Mouse (Mus musculus): ENCODE measurements at regions not wholly inside any gene's neighbourhood (a gene's known extent, or its start where the extent isn't known, plus 50 kb on each side); places are given as distances from the start of the nearest gene placed in this dataset.

DNA sequence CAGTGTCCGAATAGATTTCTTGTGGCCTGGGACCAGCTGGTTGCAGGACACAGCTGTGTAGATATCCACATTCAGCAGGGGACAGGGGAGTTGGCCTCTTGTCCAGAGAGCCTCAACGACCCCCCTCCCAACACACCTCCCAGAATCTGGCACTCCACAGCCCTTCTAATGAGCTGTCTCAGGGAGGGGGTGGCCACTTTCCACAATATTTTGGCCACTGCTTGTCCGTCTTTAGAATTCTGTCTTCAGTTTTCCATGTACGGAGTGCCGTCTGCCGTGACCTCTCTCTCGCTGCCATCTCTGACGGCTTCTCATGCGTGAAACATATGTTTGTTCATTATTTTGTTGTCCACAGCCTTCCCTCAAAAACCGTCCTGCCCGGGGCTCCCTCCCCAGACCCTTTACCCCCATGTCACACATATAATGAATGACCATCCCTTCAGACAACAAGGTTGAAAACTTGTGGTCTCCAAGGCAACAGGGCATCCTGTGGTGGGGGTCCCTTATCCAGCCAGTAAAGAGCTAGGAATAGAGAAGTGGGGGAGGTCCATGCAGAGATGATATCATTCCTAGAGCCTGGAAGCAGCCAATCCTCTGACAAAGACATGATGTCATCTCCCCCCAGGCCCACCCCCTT is 200.3 kb downstream of the Sox9 start:
- no peak for DNase-seq (ENCODE audit: low spot score)

DNA sequence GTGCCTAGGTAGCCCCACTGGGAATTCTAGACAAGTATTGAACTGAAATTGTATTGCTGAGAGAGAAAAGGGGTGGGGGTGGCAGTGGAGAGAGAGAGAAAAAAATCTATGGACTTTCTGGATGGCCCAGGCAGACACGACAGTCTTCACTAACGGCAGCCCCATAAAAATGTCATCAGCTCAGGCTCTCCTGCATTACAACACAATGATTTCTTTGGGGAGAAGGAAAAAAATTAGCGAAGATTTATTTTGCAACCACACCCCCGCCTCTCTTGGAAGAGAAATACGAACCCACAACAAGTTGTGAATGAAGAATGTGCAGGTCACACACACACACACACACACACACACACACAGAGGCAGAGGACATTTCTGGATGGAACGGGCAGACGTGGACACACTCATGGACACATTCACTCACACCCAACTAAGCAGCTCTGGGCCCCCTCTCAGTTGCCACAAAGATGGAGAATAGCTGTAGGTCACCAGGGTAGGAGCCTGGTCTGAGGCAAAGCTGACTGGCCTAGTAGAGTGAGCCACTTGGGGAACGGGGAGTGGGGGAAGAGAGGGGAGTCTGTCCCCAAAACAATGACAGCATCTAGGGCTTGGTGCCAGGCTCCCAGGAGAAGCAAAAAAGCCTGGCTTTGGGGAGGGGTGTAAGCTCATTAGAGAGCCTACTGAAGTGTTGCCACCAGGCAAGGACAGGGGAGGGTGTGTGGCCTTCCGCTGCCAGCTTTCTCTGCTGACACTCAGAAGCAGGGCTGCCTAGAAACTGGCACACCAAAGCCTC is 201.0 kb downstream of the Sox9 start:
- no peak for DNase-seq (ENCODE audit: low spot score)

DNA sequence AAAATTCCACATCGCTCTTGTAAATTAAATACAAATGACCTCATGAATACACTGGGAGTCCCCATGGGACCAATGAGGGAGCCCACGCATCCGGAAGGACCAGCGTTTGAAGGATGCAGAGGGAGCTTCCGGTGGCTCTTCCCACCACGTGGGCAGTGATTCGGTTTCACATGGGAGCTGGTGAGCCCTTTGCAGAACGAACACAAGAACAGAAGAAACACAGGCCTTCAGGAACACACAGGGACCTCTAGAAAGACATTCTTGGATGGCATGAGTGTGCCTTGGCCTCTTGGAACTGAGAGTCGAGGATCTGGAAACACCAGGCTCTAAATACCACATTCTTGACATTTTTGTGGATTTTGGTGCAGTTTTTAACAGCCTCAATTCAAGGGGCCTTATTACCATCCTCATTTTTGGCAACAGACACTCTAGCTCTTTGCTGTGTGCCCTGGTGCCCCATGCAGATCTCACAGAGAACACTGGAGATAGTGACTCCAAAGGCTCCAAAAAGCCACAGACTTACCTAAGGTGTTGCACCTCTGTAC is 204.1 kb downstream of the Sox9 start:
- DNase-seq (ENCODE audit: low spot score), result no peak

DNA sequence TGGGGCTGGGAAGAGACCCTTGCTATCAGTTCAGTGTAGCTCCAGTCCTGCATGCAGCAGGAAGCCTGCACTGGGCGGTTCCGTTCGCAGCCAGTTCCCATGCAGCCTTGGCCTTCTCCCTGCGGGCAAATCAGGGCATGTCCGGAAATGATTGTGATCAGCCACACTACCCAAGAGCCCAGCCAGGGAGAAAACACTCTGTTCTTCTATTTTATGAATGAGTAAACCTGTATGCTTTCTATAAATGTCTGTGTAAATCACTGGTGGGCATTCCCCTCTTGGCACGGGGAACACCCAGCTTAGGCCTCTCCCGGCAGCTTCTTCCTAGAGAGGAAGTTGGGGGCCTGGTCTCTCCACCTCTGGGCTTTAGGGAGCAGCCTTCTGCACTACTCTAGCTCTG is 205.8 kb downstream of the Sox9 start:
- no peak for DNase-seq (ENCODE audit: low spot score)

DNA sequence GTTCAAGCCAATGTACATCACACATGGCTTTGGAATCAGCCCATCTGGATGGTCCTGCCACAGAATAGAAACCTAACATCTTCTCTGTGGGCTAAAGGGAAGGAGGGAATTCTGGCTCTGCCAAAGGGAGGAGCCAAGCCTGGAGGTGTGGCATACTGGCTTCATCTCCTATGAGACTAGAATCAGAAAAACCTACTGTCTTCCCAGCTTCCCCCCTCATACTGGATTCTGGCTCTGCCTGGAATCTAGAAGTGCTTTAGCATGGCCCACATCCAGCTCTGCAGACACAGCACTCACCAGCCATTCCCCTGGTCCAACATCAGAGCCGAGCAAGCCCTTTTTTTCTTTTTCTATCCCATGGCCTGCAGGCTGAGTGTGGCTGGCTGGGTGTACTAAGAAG is 206.9 kb downstream of the Sox9 start:
- DNase-seq (ENCODE audit: low spot score), result no peak

DNA sequence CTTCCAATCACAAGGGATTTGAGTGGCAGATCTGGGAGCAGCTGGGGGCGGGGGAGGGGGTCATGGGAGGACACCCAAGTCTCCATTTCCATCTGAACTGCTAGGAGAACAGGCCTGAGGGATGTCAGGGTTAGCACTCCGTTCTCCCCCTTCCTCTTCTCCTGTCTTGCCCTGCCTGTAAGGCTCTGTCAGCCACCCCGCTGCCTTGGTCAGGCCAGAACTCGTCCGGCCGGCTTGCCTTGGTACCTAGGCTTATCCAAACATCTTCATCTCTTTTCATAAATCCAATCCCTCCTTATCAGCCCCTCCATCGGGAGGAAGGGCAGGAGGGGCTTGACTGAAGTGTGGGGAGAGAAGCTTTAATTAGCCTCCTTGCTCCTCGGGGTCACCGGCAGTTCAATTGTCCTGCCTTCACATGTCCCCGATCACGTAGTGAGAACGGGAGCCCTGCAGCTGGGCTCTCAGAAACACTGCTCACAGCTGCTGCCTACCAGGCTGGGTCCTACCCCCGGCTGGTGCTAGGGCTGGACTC is 208.0 kb downstream of the Sox9 start:
- DNase-seq (ENCODE audit: low spot score), result no peak

DNA sequence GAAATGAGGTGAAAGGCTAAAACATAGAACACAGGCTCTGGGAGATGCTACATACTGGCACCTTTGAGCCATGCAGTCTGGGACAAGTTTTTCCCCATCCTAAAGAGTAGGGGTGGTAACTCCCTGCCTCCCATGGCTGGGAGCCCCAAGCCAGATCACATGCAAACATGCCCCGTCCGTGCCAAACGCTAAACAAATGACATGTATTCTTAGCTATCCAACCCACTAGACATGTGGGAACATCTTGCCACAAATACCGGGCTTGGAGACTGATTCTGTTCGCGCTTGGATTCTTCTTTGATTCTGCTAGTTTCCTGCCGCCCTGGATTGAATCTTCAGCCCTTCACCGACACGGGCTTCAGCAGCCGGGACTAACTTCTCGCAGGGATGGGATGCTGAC is 208.7 kb downstream of the Sox9 start:
- DNase-seq (ENCODE audit: low spot score), result no peak

DNA sequence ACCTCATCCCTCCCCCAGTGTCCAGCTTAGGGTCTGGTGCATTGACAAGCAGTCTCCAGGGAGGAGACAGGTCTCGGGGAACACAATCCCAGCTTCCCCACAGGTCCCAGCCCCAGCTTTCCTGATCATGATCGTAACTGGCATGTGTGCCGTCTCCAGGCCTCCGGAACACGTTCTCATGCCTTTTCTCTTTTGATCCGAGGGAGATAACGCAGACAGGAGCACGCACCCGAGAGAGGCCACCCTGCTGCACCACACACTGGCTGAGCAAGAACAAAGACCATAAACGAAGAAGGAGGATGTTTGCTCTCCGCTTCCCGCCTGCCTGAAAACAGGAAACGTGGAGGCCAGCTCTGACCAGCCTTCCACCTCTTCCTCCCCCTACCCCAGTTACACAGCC is 209.8 kb downstream of the Sox9 start:
- DNase-seq (ENCODE audit: low spot score), result no peak

DNA sequence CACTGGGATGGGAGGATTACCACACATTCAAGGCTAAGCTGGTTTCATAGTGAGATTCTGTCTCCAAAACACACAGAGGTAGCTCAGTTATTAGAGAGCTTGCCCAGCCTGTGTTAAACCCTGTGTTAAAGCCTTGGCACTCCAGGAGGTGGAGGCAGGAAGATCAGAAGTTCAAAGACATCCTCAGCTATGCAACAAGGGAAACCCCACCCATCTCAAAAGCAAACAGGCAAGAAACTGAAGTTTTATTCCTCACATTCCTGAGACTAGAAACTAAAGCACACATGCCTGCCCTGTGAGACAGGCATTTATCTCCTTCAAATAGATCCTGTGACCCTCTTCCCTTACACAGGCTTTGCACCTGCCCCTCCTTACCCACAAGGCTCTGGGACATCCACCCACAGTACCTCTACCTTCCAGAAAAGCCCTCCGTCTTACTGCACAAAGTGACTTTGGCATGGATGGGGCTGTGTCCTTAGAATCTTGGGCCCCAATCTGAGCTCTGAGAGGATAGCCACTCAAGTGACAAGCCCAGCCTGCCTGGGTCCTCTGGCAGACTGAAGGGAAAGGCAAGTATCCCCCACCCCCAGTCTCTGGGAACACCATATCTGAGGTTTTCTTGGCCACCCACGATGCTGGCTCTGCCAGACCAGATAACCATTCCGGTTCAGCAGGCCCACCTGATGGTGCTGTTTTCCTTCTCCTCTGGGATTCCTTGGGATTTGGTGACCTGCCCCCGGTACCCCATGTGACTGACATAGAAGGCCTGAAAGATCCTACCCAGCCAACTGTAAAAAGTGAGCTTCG is 217.0 kb downstream of the Sox9 start:
- no peak for DNase-seq (ENCODE audit: low spot score)

DNA sequence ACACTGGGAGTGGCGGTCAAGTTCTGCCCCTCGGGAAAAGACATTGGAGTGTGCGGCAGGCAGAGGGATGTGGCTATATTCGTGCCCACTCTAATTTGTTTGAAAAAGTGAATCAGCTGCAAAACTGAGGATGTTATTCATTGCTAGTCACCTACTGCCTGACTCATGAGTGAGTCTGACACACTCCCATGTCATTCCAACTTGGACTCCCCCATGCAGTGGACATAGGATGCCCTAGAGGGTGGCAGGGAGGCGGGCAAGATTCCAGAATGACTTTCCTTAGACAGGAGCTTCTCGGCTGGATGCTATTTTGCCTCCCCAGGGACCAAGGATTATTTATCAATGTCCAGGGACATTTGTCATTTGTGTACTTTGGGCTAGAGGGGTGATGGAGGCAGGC is 219.0 kb downstream of the Sox9 start:
- DNase-seq (ENCODE audit: low spot score), result no peak

DNA sequence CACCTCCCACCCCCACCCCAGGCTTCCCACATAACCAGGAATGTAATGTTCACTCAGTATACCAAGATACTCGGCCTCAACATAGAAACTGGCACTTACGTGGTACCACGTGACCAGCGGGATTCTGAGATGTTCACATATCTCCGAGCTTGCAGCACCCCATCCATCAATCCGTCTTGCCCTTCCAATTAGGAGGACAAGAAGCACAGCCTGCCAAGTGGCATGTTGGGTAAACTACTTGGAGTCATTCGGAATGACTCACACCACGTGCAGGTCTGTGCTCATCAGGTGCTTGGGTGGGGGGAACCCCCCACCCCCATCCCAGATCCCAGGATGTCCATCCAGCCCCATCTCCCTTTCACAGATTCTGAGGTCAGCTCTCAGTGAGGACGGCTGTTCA is 223.9 kb downstream of the Sox9 start:
- no peak for DNase-seq (ENCODE audit: low spot score)

DNA sequence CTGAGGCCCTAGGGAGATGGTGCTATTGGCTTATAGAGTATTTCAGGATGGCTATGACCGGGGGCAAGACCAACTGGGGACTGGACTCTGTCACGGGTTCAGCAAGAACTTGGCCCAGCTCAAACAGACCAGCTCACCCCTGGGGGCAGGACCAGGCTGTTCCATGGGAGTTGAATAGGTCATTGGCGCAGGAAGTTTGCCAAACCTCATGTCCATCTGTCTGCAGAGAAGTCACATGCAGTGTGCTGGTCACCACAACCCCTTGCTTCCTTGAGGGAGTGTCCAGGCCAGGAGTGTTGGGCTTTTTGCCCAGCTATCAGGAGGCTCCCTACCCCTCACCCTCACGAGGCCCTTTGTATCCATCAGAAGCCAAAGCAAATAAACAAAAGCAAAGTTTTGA is 226.5 kb downstream of the Sox9 start:
- no peak for DNase-seq (ENCODE audit: low spot score)

DNA sequence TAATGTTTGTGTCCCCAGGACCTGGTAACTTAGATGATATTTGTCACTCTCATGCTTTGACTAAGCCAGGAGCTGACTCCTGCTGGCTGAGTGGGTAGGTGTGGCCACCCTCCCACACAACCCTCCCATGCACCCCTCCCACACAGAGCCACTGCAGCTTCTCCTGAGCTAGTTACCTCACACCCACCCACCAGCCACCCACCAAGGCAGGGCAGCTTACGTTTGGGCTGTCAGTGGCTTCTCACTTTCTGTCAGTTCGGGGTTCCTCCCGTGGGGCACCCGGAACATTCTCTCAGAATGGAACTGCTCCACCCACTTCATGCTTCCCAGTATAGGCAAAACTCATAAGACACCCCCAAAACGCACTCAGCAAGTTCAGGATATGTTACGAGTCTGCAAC is 227.4 kb downstream of the Sox9 start:
- DNase-seq (ENCODE audit: low spot score), result no peak

DNA sequence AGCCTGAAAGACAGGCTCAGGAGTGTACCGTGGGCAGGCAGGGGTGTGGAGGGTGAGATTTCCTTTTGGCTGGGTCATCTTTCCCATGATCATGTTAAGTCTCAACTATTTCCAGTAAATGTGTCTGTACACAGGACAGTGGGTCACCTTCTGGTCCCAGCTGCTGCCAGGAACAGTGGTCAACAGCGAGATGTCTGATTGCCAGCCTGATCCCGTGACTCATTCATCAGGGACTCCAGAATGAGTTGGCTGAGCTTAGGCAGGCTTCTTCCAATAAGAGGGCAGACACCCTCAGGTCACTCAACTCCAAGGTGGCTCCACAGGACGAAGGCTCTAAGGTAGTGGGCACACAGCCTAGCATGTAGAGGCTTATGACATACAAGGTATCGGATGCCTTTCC is 228.9 kb downstream of the Sox9 start:
- no peak for DNase-seq (ENCODE audit: low spot score)

DNA sequence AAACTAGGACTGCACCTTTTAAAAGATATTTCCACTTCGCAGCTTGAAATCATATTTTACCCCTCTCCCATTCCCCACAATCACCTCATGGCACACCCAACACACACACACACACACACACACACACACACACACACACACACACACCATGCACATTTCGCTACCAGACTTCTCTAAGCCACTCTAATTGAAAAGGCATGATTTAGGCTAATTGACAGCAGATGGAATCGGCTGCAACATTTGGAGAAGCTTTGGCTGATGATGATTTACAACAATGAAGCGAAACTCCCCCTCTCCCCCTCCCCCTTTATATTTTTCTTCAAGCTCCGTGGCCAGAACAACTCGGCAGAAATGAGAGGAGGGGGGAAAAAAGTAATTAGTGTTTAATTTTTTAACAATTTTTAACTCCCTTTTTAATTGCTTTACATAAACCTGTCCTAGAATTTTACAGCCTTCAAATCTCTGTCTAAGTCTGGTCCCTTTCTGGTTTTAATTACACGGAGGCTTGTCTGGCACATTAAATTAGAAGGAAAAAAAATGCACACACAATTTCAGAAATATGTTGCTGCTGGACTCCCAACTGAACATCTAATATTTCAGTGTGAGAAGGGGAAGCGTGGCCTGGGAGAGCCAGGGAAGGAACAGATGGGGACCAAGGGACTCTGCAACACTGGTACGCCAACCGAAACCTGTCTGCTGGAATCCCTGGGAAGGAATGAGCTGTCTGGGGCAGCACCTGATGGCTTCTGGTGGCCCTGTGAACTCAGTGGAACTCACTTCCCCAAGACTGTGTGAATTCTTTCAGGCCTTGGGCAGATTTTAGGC is 232.4 kb downstream of the Sox9 start:
- DNase-seq (ENCODE audit: low spot score), result no peak

DNA sequence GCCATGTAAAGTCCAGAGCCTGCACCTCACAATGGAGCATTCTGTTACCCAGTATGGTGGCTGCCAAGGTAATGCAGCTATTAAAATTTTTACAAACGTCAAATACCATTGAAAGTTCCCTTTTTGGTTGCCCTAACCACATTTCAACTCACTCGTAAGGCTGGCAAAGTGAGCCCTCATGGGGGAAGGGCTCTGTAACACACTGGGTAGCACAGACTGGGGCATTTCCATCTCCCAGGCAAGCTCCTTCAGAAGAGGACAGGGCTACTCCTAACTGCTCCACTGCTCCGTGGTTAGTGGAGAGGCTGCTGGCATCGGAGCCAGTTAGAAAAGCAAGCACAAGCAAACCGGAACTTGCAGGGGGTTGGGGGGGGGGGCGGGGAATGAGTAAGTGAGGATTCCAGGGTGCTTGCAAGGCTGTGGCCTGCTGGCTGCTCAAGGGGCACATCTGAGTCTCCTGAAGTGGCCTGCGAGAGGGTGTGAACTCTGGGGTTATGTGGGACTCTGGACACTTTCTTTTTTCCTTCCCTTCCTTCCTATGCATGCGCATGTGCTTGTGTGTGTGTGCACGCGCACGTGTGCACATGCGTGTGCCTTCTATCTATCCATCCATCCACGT is 233.8 kb downstream of the Sox9 start:
- DNase-seq (ENCODE audit: low spot score), result no peak

DNA sequence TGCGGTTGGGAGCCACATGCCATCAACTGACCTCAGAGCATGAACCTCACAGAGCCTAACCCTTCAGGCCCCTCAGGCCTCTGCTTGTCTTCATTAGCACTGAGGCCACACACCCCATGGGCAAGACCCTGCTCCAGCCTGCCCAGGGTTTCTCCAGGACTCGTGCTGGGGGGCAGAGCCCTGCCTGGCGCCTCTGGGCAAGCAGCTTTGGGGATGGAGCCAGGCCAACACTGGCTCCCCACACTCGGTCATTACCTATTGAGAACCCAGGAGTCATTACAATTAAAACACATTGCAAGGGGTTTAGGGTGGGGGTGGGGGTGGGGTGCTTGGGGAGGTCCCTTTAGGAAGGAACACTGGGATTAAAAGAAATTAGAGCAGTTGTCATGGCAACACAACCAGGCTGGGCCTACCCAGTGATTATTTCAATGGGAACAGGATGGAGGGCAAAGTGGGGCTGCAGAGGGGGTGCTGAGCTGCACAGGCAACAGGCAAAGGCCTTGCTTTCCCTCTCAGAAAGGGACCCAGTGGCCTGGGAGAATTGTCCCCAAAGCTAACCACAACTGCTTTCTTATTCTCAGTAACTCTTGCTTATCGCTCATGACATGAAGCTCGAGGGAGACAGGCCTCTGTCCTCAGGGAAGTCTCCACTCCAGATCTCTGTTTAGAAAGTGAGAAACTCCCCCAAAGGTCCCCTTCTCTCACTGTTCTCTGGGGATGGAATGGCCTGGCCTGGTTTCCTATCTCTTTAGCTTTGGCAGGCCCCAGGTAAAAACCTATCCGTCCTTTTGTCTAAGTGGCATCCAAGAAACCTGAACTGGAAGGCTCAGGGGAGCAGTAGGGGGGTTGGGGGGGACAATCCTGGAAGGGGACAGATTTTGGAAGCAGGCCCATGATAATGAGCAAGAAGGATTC is 235.0 kb downstream of the Sox9 start:
- no peak for DNase-seq (ENCODE audit: low spot score)

DNA sequence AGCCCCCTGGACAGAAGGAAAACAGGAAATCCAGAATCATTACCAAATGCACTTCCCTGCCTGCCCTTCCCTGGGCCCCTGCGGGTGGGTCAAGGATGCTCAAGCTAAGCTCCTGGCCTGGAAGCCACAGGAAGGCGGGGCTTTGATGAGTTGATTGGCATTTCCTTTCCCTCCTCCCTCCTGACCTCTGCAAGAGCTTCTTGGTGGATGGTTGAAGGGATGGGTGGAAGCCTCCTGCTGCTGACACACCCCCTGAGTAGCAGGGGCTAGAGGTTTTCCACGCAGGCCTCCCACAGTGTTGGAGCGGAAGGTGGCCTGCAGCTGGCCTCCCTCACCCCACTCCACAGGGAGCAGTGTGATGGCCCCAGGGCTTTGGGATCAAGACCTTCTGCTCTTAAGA is 239.5 kb downstream of the Sox9 start:
- no peak for DNase-seq (ENCODE audit: low spot score)

DNA sequence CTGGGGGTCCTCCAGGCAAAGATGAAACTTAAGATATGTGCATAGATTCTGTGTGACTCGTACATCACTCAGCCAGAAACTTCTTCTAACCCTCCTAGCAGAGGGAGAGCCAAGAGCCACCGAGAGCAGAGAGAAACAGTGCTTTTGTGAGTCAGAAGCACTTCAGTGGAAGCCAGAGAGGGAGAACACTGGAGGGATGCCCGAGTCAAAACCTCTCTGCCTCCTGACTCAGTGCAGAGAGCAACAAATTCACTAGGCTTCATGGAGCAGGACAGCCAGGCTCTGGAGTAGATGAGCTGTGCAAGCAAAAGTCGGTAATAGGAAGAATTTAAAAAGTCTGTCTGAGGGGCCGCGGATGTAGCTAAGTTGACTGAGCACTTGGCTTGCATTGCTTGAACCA is 245.0 kb downstream of the Sox9 start:
- DNase-seq (ENCODE audit: low spot score), result no peak

DNA sequence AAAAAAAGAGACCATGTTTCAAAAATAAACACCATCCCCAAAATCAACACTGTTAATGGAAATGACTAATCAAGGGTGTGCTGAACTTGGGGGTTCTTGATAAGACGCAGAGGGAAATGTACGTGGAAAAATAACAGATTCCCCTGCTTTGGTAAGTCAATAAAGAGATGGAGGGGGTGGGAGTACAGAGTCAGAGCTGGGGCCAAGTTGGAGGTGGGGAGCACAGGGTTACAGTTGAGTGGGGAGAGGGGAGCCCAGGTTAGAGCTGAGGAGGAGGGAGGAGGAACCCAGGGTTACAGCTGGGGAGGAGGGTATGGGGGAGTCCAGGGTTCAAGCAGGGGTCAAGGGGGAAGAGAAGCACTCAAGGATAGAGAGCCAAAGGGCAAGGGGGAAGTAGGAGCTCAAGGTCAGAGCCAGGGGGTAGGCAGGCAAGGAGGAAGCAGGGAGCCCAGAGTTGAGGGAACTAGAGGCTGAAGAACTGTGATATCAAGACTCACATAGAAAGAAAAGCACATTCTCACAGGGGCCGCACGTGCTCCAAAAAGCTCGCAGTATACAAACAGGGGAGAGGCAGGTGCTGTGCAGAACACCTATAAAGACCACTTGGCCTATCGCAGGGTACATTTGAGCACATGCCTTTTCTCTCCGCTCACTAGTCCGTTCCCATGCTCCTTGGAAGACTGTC is 246.4 kb downstream of the Sox9 start:
- no peak for DNase-seq (ENCODE audit: low spot score)
